Mouse (Mus musculus) cerebellum, adult 9-10 months (tissue): ENCODE results near the gene Nudt2.

ENCODE experiments used
- DNase-seq: peaks from one replicate; pipeline ENCODE4 v3.0.0; 2022

The Nudt2 gene

DNA sequence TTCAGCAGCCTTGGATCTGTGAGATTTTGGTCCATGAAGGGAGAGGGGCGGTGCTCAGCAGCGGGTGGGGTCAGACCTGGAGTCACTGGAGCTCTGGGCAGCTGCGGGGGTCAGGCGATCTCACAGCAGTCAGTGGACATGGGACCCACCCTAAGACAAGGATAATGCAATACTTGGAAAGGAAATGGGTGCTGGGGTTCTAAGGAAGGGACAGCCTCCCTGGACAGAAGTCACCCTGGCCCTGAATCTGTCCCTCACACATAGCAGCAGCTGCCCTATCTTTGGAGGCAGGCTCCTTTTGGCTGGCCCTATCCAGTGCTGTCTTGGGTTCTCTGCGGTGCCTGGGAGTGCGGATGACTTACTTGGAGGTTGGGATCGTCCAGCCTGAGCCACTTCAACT, 58.9 kb downstream of the Nudt2 start:
- no peak for DNase-seq

DNA sequence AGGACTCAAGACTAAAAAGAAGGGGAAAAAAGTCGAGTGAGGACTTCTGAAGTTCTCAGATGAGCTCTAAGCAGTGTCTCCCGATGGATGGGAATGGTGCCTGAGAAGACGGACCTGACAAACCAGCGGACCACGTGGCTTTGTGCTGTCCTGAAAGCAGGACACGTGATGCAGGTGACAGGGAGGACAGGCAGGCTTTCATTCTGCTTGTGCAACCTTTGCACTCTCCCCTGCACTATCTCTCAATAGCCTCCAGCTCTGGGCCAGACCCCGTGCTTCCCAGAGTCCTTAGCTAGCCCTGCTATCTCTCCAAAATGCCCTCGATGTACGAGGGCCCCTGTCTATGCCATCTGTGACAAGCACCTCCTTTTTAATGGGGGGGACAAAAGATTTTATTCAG, 59.9 kb downstream of the Nudt2 start:
- DNase-seq, result no peak

DNA sequence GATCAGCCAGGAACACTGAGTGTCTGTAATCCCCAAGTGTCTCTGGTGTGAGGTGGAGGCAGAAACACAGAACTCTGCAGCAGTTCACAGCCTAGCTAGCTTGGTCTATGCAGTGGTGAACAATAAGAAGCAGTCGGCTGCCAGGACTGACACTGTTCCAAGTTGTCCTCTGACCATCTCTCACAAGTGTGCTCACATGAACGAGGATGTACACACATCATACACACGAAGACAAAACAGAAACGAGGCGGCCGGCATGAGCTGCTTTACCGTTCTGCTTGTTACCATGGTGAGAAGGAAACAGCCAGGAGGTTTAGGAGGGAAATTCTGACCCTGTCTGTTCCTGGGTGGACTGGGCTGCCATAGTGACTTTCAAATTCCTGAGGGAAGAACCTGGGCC, 61.6 kb downstream of the Nudt2 start:
- no peak for DNase-seq

DNA sequence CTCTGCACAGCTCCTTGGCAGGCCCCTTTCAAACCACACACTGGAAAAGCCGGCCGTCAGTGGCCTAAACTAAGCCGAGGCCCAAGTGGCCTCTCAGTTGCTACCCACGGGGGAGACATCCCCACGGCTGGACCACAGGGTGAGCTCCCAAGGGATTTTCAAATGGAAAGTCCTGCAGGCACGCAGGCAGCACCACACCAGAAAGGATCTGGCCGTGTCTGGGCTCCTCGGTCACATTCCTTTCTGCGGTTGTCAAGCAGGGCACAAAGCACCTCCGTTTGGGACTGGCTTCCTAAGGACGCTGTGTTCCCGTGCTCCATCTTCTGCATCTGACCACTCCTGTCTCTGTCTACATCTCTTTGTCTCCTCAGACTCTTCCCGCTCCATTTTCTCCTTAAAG, 62.1 kb downstream of the Nudt2 start:
- DNase-seq, result no peak

DNA sequence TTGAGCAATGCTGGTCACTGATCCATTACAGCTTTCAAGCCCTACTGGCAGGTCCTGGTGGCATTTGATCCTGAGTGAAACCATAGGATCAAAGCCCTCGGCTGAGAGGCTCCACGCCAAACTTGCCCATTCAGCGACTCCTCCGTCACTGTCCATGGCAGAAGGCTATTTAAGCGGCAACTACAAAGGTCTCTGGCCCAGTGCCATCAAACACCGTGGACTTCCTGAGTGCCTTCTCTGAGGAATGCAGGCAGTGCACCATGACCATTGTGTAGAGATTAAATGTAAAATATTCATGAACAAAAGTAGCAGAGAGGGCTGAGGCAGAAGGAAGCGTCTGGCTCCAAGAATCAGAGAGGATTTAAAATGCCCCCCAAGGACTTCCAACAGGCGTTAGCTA, 63.0 kb downstream of the Nudt2 start:
- peak; percentile 70 for DNase-seq
